Comparison of ENCODE assay signal across 21 mouse cellular contexts in the genomic region with DNA sequence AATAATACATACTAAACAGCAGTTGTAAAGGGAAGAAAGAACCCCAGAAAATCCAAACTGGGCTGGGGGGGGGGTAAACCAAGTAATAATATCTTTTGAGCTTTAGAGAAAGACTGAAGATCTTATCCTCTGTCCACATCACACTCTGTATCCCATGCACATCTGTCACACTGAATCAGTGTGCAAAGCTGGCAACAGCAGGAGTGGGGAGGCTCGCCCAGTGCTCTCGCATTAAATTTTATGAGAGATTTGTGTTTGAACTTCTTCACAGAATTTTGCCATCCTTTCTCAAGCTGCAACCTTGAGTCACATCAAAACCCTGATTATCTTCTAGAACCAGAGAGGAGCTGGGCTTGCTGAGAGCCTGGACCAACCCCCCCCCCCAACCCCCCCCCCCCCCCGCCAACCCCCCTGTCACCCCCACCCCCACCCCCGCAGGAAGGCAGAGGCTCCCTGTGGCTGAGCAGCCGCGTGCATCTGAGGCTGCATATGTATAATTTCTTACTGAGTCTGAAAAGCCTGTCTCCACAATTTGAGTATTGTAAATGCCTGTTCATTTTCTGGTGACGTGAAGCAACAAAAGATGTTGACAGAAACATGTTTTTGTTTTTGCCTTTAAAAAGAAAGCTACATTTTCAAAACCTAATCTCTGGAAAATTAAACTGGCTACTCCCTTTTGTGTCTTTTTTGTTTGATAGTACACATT. TPM values are rescaled to one million over a fixed set of nuclear protein-coding genes. Genes with fewer than 3 reads are reported as not detected.
DNase-seq lines count a peak whose midpoint lies in the region; ATAC-seq lines count a peak whose summit lies in the region.
"Had no signal": no experiment of that assay in that cellular context is flagged by ENCODE, and none has a peak within 500 bp of the region (broad histone marks: within the 10 kb centered on the region; RNA-seq: fewer than 3 reads in every experiment).

No protein-coding gene starts in this region.

- no peaks in the 10 kb centered on the region for H3K9me3 ChIP-seq in heart, embryonic 10.5 days
- H3K9me3 ChIP-seq in midbrain, embryonic 15.5 days: no peaks in the 10 kb centered on the region
- H3K9me3 ChIP-seq in midbrain, embryonic 16.5 days (replicated peaks; ENCODE audit: control insufficient read depth, low read length, poor library complexity, severe bottlenecking): no peaks in the 10 kb centered on the region
- no peaks in the 10 kb centered on the region for H3K9me3 ChIP-seq in neural tube, embryonic 14.5 days (ENCODE audit: control insufficient read depth, low read length)
- H3K9me3 ChIP-seq: heart, embryonic 15.5 days; limb, embryonic 12.5 days; midbrain, embryonic 12.5 days had no signal

- 45% methylated on average over 7 of the region's 7 CpGs for WGBS in heart, embryonic 10.5 days
- WGBS in midbrain, embryonic 15.5 days: 20% methylated on average over 6 of the region's 7 CpGs
- WGBS in midbrain, embryonic 16.5 days: 11% methylated on average over 5 of the region's 7 CpGs
- WGBS in neural tube, embryonic 14.5 days: 30% methylated on average over 5 of the region's 7 CpGs

- no peaks in the 10 kb centered on the region for H3K36me3 ChIP-seq in heart, embryonic 10.5 days
- no peaks in the 10 kb centered on the region for H3K36me3 ChIP-seq in midbrain, embryonic 15.5 days (replicated peaks)
- no peaks in the 10 kb centered on the region for H3K36me3 ChIP-seq in midbrain, embryonic 16.5 days (ENCODE audit: control insufficient read depth, insufficient read depth, low read length)
- no peaks in the 10 kb centered on the region for H3K36me3 ChIP-seq in neural tube, embryonic 14.5 days (ENCODE audit: control insufficient read depth, insufficient read depth, low read length)
- H3K36me3 ChIP-seq: heart, embryonic 15.5 days; limb, embryonic 12.5 days; midbrain, embryonic 12.5 days had no signal

- H3K27me3 ChIP-seq in heart, embryonic 10.5 days (ENCODE audit: insufficient read depth, poor library complexity, severe bottlenecking): no peaks in the 10 kb centered on the region
- no peaks in the 10 kb centered on the region for H3K27me3 ChIP-seq in midbrain, embryonic 15.5 days (replicated peaks)
- no peaks in the 10 kb centered on the region for H3K27me3 ChIP-seq in midbrain, embryonic 16.5 days (ENCODE audit: control insufficient read depth, insufficient read depth, low read depth, low read length)
- H3K27me3 ChIP-seq in neural tube, embryonic 14.5 days (ENCODE audit: control insufficient read depth, insufficient read depth, low read length): no peaks in the 10 kb centered on the region
- H3K27me3 ChIP-seq: heart, embryonic 15.5 days; limb, embryonic 12.5 days; midbrain, embryonic 12.5 days had no signal

- peaks cover 16% of the 10 kb centered on the region for H3K4me1 ChIP-seq in heart, embryonic 10.5 days
- H3K4me1 ChIP-seq in midbrain, embryonic 15.5 days: peaks cover 8% of the 10 kb centered on the region; the same call in 1 of the 2 replicates
- peaks cover 2% of the 10 kb centered on the region for H3K4me1 ChIP-seq in midbrain, embryonic 16.5 days (ENCODE audit: control insufficient read depth, insufficient read depth, low read length)
- H3K4me1 ChIP-seq in neural tube, embryonic 14.5 days (ENCODE audit: control insufficient read depth, insufficient read depth, low read length): 0 out of 2 replicates have a peak, but pooled peaks cover 3% of the 10 kb centered on the region

- H3K27ac ChIP-seq in heart, embryonic 10.5 days: no peak overlapping the region
- peak overlapping the region; percentile 60; the same call in 1 of the 2 replicates for H3K27ac ChIP-seq in midbrain, embryonic 15.5 days
- H3K27ac ChIP-seq in midbrain, embryonic 16.5 days (ENCODE audit: low read length): no peak overlapping the region
- H3K27ac ChIP-seq in neural tube, embryonic 14.5 days (ENCODE audit: low read depth, low read length): peak overlapping the region; percentile 48; the same call in 1 of the 2 replicates
- H3K27ac ChIP-seq: heart, embryonic 15.5 days; limb, embryonic 12.5 days; midbrain, embryonic 12.5 days had no signal

- H3K4me2 ChIP-seq in midbrain, embryonic 15.5 days: no peak overlapping the region
- no peak overlapping the region for H3K4me2 ChIP-seq in midbrain, embryonic 16.5 days (ENCODE audit: low read length)
- no peak overlapping the region for H3K4me2 ChIP-seq in neural tube, embryonic 14.5 days (ENCODE audit: low read depth, low read length)
- H3K4me2 ChIP-seq: heart, embryonic 15.5 days; limb, embryonic 12.5 days; liver, embryonic 11.5 days; midbrain, embryonic 12.5 days had no signal

- no peak overlapping the region for H3K4me3 ChIP-seq in heart, embryonic 10.5 days
- no peak overlapping the region for H3K4me3 ChIP-seq in midbrain, embryonic 15.5 days
- H3K4me3 ChIP-seq in midbrain, embryonic 16.5 days (ENCODE audit: low read depth, low read length): no peak overlapping the region
- H3K4me3 ChIP-seq in neural tube, embryonic 14.5 days (ENCODE audit: low read depth, low read length): no peak overlapping the region
- H3K4me3 ChIP-seq: heart, embryonic 15.5 days; limb, embryonic 12.5 days; midbrain, embryonic 12.5 days had no signal

- H3K9ac ChIP-seq in midbrain, embryonic 15.5 days: no peak overlapping the region
- H3K9ac ChIP-seq in midbrain, embryonic 16.5 days (ENCODE audit: low read depth, low read length): no peak overlapping the region
- H3K9ac ChIP-seq in neural tube, embryonic 14.5 days (replicated peaks; ENCODE audit: low read depth, low read length): no peak overlapping the region
- H3K9ac ChIP-seq: heart, embryonic 15.5 days; limb, embryonic 12.5 days; liver, postnatal 0 days; midbrain, embryonic 12.5 days had no signal

- DNase-seq in cerebellum, postnatal 10 days: peak; percentile 51 to 56
- DNase-seq in cerebellum, postnatal 25 days: no peak
- peak; percentile 37 for DNase-seq in heart, adult 11 months
- no peak for DNase-seq in heart, embryonic 10.5 days (ENCODE audit: low spot score)
- DNase-seq: adrenal gland, adult 8-10 months; cerebellum, adult 2 months; gastrocnemius, postnatal 36 days; kidney, adult 2 months; kidney, postnatal 10 days; liver, postnatal 0 days; thymus, postnatal 14 days had no signal

- no peak for ATAC-seq in midbrain, embryonic 15.5 days (replicated peaks)
- ATAC-seq in midbrain, embryonic 16.5 days: no peak
- no peak for ATAC-seq in neural tube, embryonic 14.5 days (ENCODE audit: low read depth)
- no peak for ATAC-seq in frontal cortex, adult (ENCODE audit: low TSS enrichment)
- ATAC-seq: activated CD4-positive, CD25-positive, alpha-beta regulatory T cell, adult 4 months; liver, postnatal 0 days; lung, postnatal 0 days had no signal

RNA-seq across cellular contexts. Expression of a gene that starts 59.0 kb away (rescaled TPM):
- 20.4 and 30.5 TPM in 2 replicates for polyA plus RNA-seq in heart, embryonic 10.5 days (2016; fragmentation: Nextera tagmentation; extraction: Ambion mirVana)
- polyA plus RNA-seq in midbrain, embryonic 15.5 days (2015; fragmentation: Nextera tagmentation; extraction: Ambion mirVana): 51.5 and 54.5 TPM in 2 replicates
- 48.5 and 49.6 TPM in 2 replicates for polyA plus RNA-seq in midbrain, embryonic 16.5 days (2015; fragmentation: Nextera tagmentation; extraction: Ambion mirVana)
- polyA plus RNA-seq in neural tube, embryonic 14.5 days (2014; fragmentation: Nextera tagmentation; extraction: Ambion mirVana): 52.2 and 52.7 TPM in 2 replicates

Comparison
In these comparisons a context has a peak if more than half of its experiments do, and no peak if none do; other contexts are left out.
1. DNase-seq: peak in cerebellum, postnatal 10 days (2 of 2) and heart, adult 11 months (single experiment); none in cerebellum, postnatal 25 days (0 of 2) and heart, embryonic 10.5 days (single experiment).
2. H3K27ac ChIP-seq: peak in midbrain, embryonic 15.5 days (single experiment) and neural tube, embryonic 14.5 days (single experiment); none in heart, embryonic 10.5 days (single experiment) and midbrain, embryonic 16.5 days (single experiment).